Mouse (Mus musculus) cerebellum, adult (tissue): ENCODE results near the gene Rsph3a.
"Not testable (repeated sequence)": the region's sequence is repeated elsewhere in the genome, so short reads cannot be mapped to it uniquely, and the experiment has no call there.

Experiments used
- ATAC-seq: cut with Nextera tagmentation; 2 replicates; pipeline ENCODE4 v1.9.2; 2017; ENCODE audit warnings: mild to moderate bottlenecking, moderate library complexity, mixed read lengths; ENCODE audit not compliant: insufficient number of reproducible peaks, low FRiP score, low TSS enrichment

Gene Rsph3a

DNA sequence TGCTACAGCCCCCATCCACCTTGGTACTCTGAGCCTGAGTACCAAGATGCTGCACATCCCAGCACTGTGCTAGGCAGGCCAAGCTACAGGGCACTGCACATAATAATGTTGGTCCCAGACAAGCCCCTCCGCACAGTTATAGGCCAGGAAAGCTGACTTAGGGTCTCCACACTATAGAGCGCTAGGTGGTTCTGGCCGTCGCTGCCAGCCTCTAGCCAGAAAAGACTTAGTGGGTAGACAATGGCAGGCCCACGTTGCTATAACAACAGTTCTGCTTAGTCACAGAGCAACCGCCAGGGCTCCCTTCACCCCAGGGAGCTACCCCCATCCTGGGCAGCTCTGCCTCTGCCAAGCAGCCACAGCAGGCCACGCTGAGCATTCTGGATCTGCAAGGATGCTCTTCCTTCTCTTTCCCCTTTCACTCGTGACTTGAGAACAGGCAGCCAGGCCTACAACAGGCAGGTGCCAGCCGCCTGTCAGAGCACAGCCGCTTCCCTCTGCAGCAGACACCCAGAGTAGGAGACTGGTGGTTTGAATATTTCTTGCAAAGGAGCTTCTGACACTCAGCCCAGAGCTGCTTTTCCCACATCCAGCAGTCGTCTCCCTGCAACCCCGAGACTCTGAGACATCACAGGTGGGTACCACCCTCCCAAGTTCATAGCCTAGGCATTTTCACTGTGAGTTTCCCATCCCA lies 82.2 kb downstream of the Rsph3a start:
- ATAC-seq: not testable (repeated sequence)
